Comparison of ENCODE assay signal across 31 mouse cellular contexts in genomic region chr7:113347694-113348093, GRCm38 (mm10). TPM values are rescaled to one million over a fixed set of nuclear protein-coding genes. Genes with fewer than 3 reads are reported as not detected.
A peak's percentile ranks its signal among the peaks of the same experiment; 100 is the strongest.
DNase-seq lines count a peak whose midpoint lies in the region; ATAC-seq and TF ChIP-seq lines count a peak whose summit lies in the region.
"Had no signal": no experiment of that assay in that cellular context is flagged by ENCODE, and none has a peak within 500 bp of the region (broad histone marks: within the 10 kb centered on the region; RNA-seq: fewer than 3 reads in every experiment).

No protein-coding gene starts in this region.

- TF ChIP-seq CTCF in cerebellum, adult 2 months (IDR thresholded peaks at IDR 0.05; ENCODE audit: borderline replicate concordance, insufficient read depth, low read depth, low read length), result no peak
- TF ChIP-seq CTCF in left cerebral cortex, adult 2 months (IDR thresholded peaks at IDR 0.05), result no peak
- TF ChIP-seq CTCF in cortical plate, adult 2 months (IDR thresholded peaks at IDR 0.05; ENCODE audit: extremely low read depth, insufficient read depth, low read length), result no peak

- no peaks in the 10 kb centered on the region for H3K9me3 ChIP-seq in heart, embryonic 14.5 days (ENCODE audit: control insufficient read depth, low read length)
- H3K9me3 ChIP-seq: embryonic facial prominence, embryonic 13.5 days; heart, embryonic 12.5 days had no signal

- DNase-seq in cerebellum, adult 2 months, result no peak
- DNase-seq in cerebellum, adult 11 months, result no peak
- no peak for DNase-seq in heart, adult 9 months (ENCODE audit: low spot score in 2 of 2)
- DNase-seq in left cerebral cortex, adult 2 months (ENCODE audit: extremely low spot score in 1 of 2, low spot score in 2 of 2), result no peak
- no peak for DNase-seq in left cerebral cortex, postnatal 14 days (ENCODE audit: low spot score in 2 of 2)
- DNase-seq: adrenal gland, postnatal 25 days; embryo, embryonic 11 days; gastrocnemius, postnatal 14 days; kidney, adult 2 months; liver, postnatal 0 days; thymus, adult 18-20 months; thymus, postnatal 4 days had no signal

- no peak for ATAC-seq in heart, embryonic 14.5 days (ENCODE audit: insufficient number of reproducible peaks, insufficient read depth, low FRiP score, low read depth)
- no peak for ATAC-seq in activated CD4-positive, CD25-positive, alpha-beta regulatory T cell, adult 4 months
- ATAC-seq: liver, postnatal 0 days; lung, postnatal 0 days had no signal

- H3K9ac ChIP-seq in heart, embryonic 14.5 days (ENCODE audit: low read length), result no peak overlapping the region
- H3K9ac ChIP-seq: embryonic facial prominence, embryonic 13.5 days; heart, embryonic 12.5 days; liver, postnatal 0 days had no signal

- H3K4me2 ChIP-seq in heart, embryonic 14.5 days (ENCODE audit: low read length), result 0 out of 2 replicates have a peak overlapping the region, but pooled peaks have one; percentile 17
- H3K4me2 ChIP-seq: embryonic facial prominence, embryonic 13.5 days; heart, embryonic 12.5 days had no signal

- H3K36me3 ChIP-seq in heart, embryonic 14.5 days (ENCODE audit: control insufficient read depth, insufficient read depth, low read length), result no peaks in the 10 kb centered on the region
- H3K36me3 ChIP-seq: embryonic facial prominence, embryonic 13.5 days; heart, embryonic 12.5 days had no signal

- H3K27me3 ChIP-seq in cerebellum, adult 2 months (ENCODE audit: control insufficient read depth, insufficient read depth, low read length), result no peaks in the 10 kb centered on the region
- H3K27me3 ChIP-seq in heart, embryonic 14.5 days (ENCODE audit: control insufficient read depth, insufficient read depth, low read length), result no peaks in the 10 kb centered on the region
- H3K27me3 ChIP-seq: embryonic facial prominence, embryonic 13.5 days; heart, embryonic 12.5 days had no signal

- peak overlapping the region; percentile 28 for H3K4me3 ChIP-seq in cerebellum, adult 2 months (replicated peaks; ENCODE audit: insufficient read depth, low read depth, low read length)
- H3K4me3 ChIP-seq in heart, embryonic 14.5 days (ENCODE audit: control insufficient read depth in 1 of 2, insufficient read depth in 1 of 2, low read depth in 1 of 2, low read length in 2 of 2), result no peak overlapping the region
- peak overlapping the region; percentile 37 for H3K4me3 ChIP-seq in left cerebral cortex, adult 2 months
- H3K4me3 ChIP-seq in cortical plate, adult 2 months (ENCODE audit: insufficient read depth, low read length), result peak overlapping the region; percentile 12; the same call in 1 of the 2 replicates
- H3K4me3 ChIP-seq: embryonic facial prominence, embryonic 13.5 days; erythroblast, embryonic 14.5 days; heart, embryonic 12.5 days had no signal

- 14% methylated on average over 2 of the region's 2 CpGs for WGBS in cerebellum, adult 2 months
- WGBS in heart, embryonic 14.5 days, result 92% methylated on average over 2 of the region's 2 CpGs

- intact Hi-C loops in left cerebral cortex, adult 2 months (cut with DNase I), result no loop called here
- intact Hi-C loops in left cerebral cortex, postnatal 14 days (cut with DNase I), result no loop called here

- no peak overlapping the region for H3K27ac ChIP-seq in cerebellum, adult 2 months (ENCODE audit: insufficient read depth, low read length)
- no peak overlapping the region for H3K27ac ChIP-seq in heart, embryonic 14.5 days (replicated peaks in 1 of 2; ENCODE audit: control insufficient read depth in 1 of 2, insufficient read depth in 1 of 2, low read depth in 2 of 2, low read length in 2 of 2)
- H3K27ac ChIP-seq in left cerebral cortex, adult 2 months, result peak overlapping the region; percentile 79
- H3K27ac ChIP-seq in cortical plate, adult 2 months (ENCODE audit: insufficient read depth, low read length), result no peak overlapping the region; the same call in 1 of the 2 replicates
- H3K27ac ChIP-seq: embryonic facial prominence, embryonic 13.5 days; kidney, postnatal 0 days; macrophage had no signal

- TF ChIP-seq POLR2A in cerebellum, adult 2 months (IDR thresholded peaks at IDR 0.05; ENCODE audit: borderline replicate concordance, insufficient read depth, low read length), result no peak
- no peak for TF ChIP-seq POLR2A in cortical plate, adult 2 months (IDR thresholded peaks at IDR 0.05; ENCODE audit: extremely low read depth, insufficient read depth, low read length)

- no peaks in the 10 kb centered on the region; the same call in 1 of the 2 replicates for H3K4me1 ChIP-seq in cerebellum, adult 2 months (ENCODE audit: control insufficient read depth, insufficient read depth, low read length)
- peaks cover 0 to 6% of the 10 kb centered on the region in 2 experiments; a peak in 1 of 4 replicates for H3K4me1 ChIP-seq in heart, embryonic 14.5 days (ENCODE audit: control insufficient read depth in 2 of 2, insufficient read depth in 2 of 2, low read length in 2 of 2)
- no peaks in the 10 kb centered on the region for H3K4me1 ChIP-seq in cortical plate, adult 2 months (ENCODE audit: control insufficient read depth, insufficient read depth, low read length)

RNA-seq across cellular contexts. Expression of gene Btbd10, which starts 21.5 kb away (rescaled TPM):
- polyA plus RNA-seq in cerebellum, adult 2 months (2012; rRNA removed), result 52.9 and 55.3 TPM in 2 replicates
- polyA plus RNA-seq in heart, embryonic 14.5 days (2014; fragmentation: Nextera tagmentation; extraction: Ambion mirVana), result 24.6 and 25.5 TPM in 2 replicates
- total RNA-seq in left cerebral cortex, adult 2 months (2021), result 100 to 1,000 TPM in 1 of 2 experiments, 10 to 100 TPM in 1; 90.1 to 104 TPM
- 10 to 100 TPM; 80.2 to 81.4 TPM for total RNA-seq in left cerebral cortex, postnatal 14 days (2021)
- 75.1 and 81.9 TPM in 2 replicates for polyA plus RNA-seq in cortical plate, adult 2 months (2012; rRNA removed)
- 1 to 10 TPM; 8.1 to 9.7 TPM for polyA plus RNA-seq in activated CD4-positive, CD25-positive, alpha-beta regulatory T cell, adult 4 months (2017; shearing (Covaris generic))

RNA-seq across cellular contexts. Expression of gene Pth, which starts 40.7 kb away (rescaled TPM):
- polyA plus RNA-seq in cerebellum, adult 2 months (2012; rRNA removed), result not detected in 2 replicates
- not detected in 2 replicates for polyA plus RNA-seq in heart, embryonic 14.5 days (2014; fragmentation: Nextera tagmentation; extraction: Ambion mirVana)
- total RNA-seq in left cerebral cortex, adult 2 months (2021), result not detected
- not detected for total RNA-seq in left cerebral cortex, postnatal 14 days (2021)
- not detected in 2 replicates for polyA plus RNA-seq in cortical plate, adult 2 months (2012; rRNA removed)
- not detected for polyA plus RNA-seq in activated CD4-positive, CD25-positive, alpha-beta regulatory T cell, adult 4 months (2017; shearing (Covaris generic))
- total RNA-seq: adrenal gland, postnatal 25 days; gastrocnemius, postnatal 14 days; heart, postnatal 36 days; layer of hippocampus, postnatal 14 days; liver, adult 2 months; neutrophil, adult 5-6 weeks had no signal
- polyA plus RNA-seq: brain, embryonic 14.5 days; embryonic facial prominence, embryonic 13.5 days; erythroblast, embryonic 14.5 days; heart, embryonic 12.5 days; intestine, embryonic 14.5 days; kidney, adult 2 months; kidney, postnatal 0 days; large intestine, adult 2 months; limb, embryonic 11.5 days; liver, adult 2 months; liver, postnatal 0 days; lung, postnatal 0 days; macrophage; small intestine, adult 2 months; stomach, embryonic 16.5 days had no signal

Comparison
In these comparisons a context has a peak if more than half of its experiments do, and no peak if none do; other contexts are left out.
1. H3K4me3 ChIP-seq: peak in cerebellum, adult 2 months (single experiment), left cerebral cortex, adult 2 months (single experiment) and cortical plate, adult 2 months (single experiment); none in heart, embryonic 14.5 days (0 of 2).